Mouse (Mus musculus): ENCODE results near the gene Dzip1l. TPM values are rescaled to one million over a fixed set of nuclear protein-coding genes. Genes with fewer than 3 reads are reported as not detected.

Gene Dzip1l
- polyA plus RNA-seq, 1 experiment from 2014 or later: 21.4 TPM

DNA sequence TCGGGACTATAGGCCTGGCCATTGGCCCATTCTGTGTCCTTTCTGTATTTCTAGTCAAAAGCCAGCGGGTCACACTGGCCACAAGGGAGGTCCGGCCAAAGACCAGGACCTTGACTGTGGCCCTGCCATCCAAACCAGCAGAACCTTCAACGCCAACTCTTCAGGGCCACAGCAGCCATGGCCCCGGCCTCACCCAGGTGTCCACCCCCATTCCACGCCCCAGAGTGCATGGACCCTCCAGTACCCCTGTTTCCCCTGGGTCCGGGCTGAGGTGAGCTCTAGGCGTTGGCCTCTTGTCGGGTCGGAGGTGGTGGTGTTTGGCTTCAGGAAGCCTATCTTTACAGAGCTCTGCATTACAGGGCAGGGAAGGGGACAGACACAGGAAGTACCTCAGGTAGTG lies 33.6 kb downstream of the Dzip1l start:
- ATAC-seq (replicated peaks; ENCODE audit: low FRiP score) (no peak), DNase-seq (ENCODE audit: low spot score) (no peak)
- Histone ChIP-seq H3K36me3 (ENCODE audit: control insufficient read depth, insufficient read depth, low read length) (peaks cover 5% of the 10 kb centered on the region), H3K4me2 (ENCODE audit: low read depth, low read length, severe bottlenecking) (no peak overlapping the region), H3K27ac (ENCODE audit: low read depth, low read length) (no peak overlapping the region), H3K9ac (ENCODE audit: low read length) (no peak overlapping the region), H3K4me3 (ENCODE audit: low read depth, low read length) (no peak overlapping the region), H3K9me3 (ENCODE audit: control insufficient read depth, low read length) (no peaks in the 10 kb centered on the region), H3K27me3 (ENCODE audit: control insufficient read depth, insufficient read depth, low read length) (no peaks in the 10 kb centered on the region), H3K4me1 (replicated peaks; ENCODE audit: control insufficient read depth, insufficient read depth, low read length) (no peaks in the 10 kb centered on the region)
- WGBS: 90% methylated on average over 10 of the region's 10 CpGs

DNA sequence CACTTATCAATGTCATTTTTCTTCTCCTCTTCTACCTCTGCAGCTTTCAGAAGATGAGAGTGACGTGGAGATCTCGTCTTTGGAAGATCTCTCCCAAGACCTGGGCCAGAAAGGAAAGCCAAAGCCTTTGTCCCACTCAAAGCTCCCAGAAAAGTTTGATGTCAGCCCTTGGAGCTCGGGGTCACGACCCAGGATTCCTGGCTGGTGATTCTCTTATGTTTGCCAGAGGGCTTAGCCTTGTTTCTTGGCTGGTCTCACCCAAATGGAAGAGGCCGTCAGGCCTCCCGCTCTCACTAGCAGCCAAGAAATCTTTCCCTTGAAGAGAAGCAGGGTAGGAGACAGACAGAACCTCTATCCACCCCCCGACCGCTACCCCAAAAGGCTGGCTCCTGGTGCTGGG lies 38.3 kb downstream of the Dzip1l start:
- H3K36me3 ChIP-seq (ENCODE audit: control insufficient read depth, insufficient read depth, low read length): peaks cover 15% of the 10 kb centered on the region; the same call in 1 of the 2 replicates
- H3K9me3 ChIP-seq (ENCODE audit: control insufficient read depth, low read length): no peaks in the 10 kb centered on the region; the same call in 1 of the 2 replicates
- DNase-seq (ENCODE audit: low spot score) (no peak), ATAC-seq (replicated peaks; ENCODE audit: low FRiP score) (no peak)
- H3K9ac ChIP-seq (ENCODE audit: low read length): no peak overlapping the region
- H3K4me3 ChIP-seq (ENCODE audit: low read depth, low read length): no peak overlapping the region
- H3K27me3 ChIP-seq (ENCODE audit: control insufficient read depth, insufficient read depth, low read length): no peaks in the 10 kb centered on the region
- no peak overlapping the region for H3K27ac ChIP-seq (ENCODE audit: low read depth, low read length)
- no peaks in the 10 kb centered on the region for H3K4me1 ChIP-seq (replicated peaks; ENCODE audit: control insufficient read depth, insufficient read depth, low read length)
- WGBS: 80% methylated on average over 8 of the region's 8 CpGs
- H3K4me2 ChIP-seq (ENCODE audit: low read depth, low read length, severe bottlenecking): no peak overlapping the region

DNA sequence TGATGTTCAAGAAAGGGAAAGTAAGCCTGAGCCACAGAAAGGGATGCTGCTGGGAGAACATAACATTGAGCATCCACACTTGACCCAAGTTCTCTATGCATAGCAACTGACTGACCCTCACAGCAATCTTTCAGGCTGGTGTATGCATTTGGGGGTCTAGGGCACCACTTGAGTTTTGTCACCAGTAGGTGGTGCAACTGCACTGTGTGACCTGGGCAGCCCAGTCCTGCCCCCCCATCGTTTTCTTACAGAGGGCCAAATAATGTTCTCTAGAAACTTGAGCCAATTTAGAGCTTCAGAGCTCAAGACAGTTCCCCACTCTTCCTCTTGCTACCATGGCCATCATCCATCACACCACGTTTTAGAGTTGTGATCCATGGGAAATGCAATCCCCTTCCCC lies 42.3 kb downstream of the Dzip1l start:
- no peak overlapping the region for H3K27ac ChIP-seq (ENCODE audit: low read depth, low read length)
- H3K27me3 ChIP-seq (ENCODE audit: control insufficient read depth, insufficient read depth, low read length): no peaks in the 10 kb centered on the region
- no peak for DNase-seq (ENCODE audit: low spot score)
- ATAC-seq (replicated peaks; ENCODE audit: low FRiP score): no peak
- 45% methylated on average over 2 of the region's 2 CpGs for WGBS
- H3K9me3 ChIP-seq (ENCODE audit: control insufficient read depth, low read length): no peaks in the 10 kb centered on the region; the same call in 1 of the 2 replicates
- no peaks in the 10 kb centered on the region for H3K4me1 ChIP-seq (replicated peaks; ENCODE audit: control insufficient read depth, insufficient read depth, low read length)
- H3K4me3 ChIP-seq (ENCODE audit: low read depth, low read length): no peak overlapping the region
- H3K4me2 ChIP-seq (ENCODE audit: low read depth, low read length, severe bottlenecking): no peak overlapping the region
- peaks cover 15% of the 10 kb centered on the region; the same call in 1 of the 2 replicates for H3K36me3 ChIP-seq (ENCODE audit: control insufficient read depth, insufficient read depth, low read length)
- no peak overlapping the region for H3K9ac ChIP-seq (ENCODE audit: low read length)

DNA sequence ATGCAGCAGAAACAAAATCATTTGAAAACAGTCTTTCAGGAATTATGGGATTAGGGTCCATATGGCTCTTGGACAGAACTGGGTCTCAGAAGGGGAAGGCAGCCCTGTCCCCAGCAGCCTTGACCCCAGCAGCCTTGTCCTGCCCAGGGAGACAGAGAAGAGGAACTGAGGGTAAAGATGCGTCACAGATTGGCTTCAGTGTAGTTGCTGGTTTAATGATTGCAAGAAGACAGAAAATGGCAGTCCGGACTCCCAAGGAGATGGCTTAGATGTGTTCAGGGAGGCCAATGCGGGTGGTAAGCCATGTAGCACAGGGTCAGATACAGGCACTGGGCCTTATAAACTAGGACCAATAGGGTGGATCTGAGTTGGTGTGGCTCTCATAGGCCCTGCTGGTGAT lies 46.4 kb downstream of the Dzip1l start:
- H3K9ac ChIP-seq (ENCODE audit: low read length): no peak overlapping the region
- WGBS: 92% methylated on average over 3 of the region's 3 CpGs
- DNase-seq (ENCODE audit: low spot score) (no peak), ATAC-seq (replicated peaks; ENCODE audit: low FRiP score) (no peak)
- H3K4me1 ChIP-seq (replicated peaks; ENCODE audit: control insufficient read depth, insufficient read depth, low read length): no peaks in the 10 kb centered on the region
- no peak overlapping the region for H3K27ac ChIP-seq (ENCODE audit: low read depth, low read length)
- no peak overlapping the region for H3K4me3 ChIP-seq (ENCODE audit: low read depth, low read length)
- H3K27me3 ChIP-seq (ENCODE audit: control insufficient read depth, insufficient read depth, low read length): no peaks in the 10 kb centered on the region
- H3K36me3 ChIP-seq (ENCODE audit: control insufficient read depth, insufficient read depth, low read length): no peaks in the 10 kb centered on the region
- H3K4me2 ChIP-seq (ENCODE audit: low read depth, low read length, severe bottlenecking): no peak overlapping the region
- H3K9me3 ChIP-seq (ENCODE audit: control insufficient read depth, low read length): no peaks in the 10 kb centered on the region

DNA sequence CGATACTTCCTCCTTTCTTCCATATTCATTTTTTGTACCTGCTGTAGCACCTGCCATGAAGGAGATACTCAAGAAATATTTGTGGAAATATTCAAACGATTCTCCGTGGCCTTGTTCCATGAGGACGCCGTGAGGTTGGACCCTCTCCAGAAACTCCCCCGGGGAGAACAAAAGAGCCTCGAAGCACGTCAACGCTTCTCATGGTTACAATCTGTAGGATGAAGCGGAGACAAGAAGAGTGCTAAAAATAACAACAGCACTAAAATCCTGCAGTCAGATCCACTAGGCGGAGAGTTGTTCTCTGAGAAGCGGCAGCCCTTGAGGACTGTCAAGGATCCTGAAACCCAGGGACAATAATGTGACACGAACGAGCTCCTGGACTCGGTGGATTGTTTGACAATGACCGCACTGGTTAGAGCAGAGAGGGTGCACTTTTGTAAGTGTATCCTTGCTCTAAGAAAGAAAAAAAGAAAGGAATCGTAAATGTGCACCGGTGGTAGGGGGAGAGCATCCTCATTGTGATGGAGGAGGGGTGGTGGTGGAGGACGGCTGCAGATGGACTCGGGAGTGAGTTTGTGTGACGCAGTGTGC lies 52.8 kb downstream of the Dzip1l start:
- Histone ChIP-seq H3K36me3 (ENCODE audit: control insufficient read depth, insufficient read depth, low read length) (no peaks in the 10 kb centered on the region), H3K27ac (ENCODE audit: low read depth, low read length) (no peak overlapping the region), H3K4me1 (replicated peaks; ENCODE audit: control insufficient read depth, insufficient read depth, low read length) (no peaks in the 10 kb centered on the region), H3K4me3 (ENCODE audit: low read depth, low read length) (no peak overlapping the region), H3K27me3 (ENCODE audit: control insufficient read depth, insufficient read depth, low read length) (no peaks in the 10 kb centered on the region), H3K9me3 (ENCODE audit: control insufficient read depth, low read length) (no peaks in the 10 kb centered on the region), H3K9ac (ENCODE audit: low read length) (no peak overlapping the region), H3K4me2 (ENCODE audit: low read depth, low read length, severe bottlenecking) (no peak overlapping the region)
- DNase-seq (ENCODE audit: low spot score) (no peak), ATAC-seq (replicated peaks; ENCODE audit: low FRiP score) (no peak)
- 91% methylated on average over 21 of the region's 21 CpGs for WGBS

DNA sequence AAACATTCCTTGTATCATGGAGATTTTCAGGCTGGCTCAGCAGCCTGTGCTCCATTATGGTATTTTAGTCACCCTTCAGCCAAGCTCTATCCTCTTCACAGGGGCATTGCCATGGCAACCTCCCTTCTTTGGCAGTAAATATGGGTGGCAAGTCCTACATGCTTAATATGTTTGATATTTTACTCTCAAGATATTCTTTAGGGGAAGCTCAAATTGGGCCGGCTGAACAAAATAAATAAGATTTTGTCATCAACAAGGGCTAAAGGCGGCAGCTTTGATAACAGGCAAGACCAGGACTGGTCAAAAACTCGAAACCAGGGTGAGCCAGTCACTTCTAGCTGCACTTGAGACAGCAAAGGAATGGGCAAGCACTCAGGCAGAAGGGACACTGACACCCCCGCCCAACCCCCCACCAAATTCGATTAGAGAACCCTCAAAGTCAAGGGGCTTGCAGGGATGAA lies 55.8 kb downstream of the Dzip1l start:
- Histone ChIP-seq H3K27ac (ENCODE audit: low read depth, low read length) (no peak overlapping the region), H3K36me3 (ENCODE audit: control insufficient read depth, insufficient read depth, low read length) (no peaks in the 10 kb centered on the region), H3K4me2 (ENCODE audit: low read depth, low read length, severe bottlenecking) (no peak overlapping the region), H3K9me3 (ENCODE audit: control insufficient read depth, low read length) (no peaks in the 10 kb centered on the region), H3K4me3 (ENCODE audit: low read depth, low read length) (no peak overlapping the region), H3K9ac (ENCODE audit: low read length) (no peak overlapping the region), H3K4me1 (replicated peaks; ENCODE audit: control insufficient read depth, insufficient read depth, low read length) (no peaks in the 10 kb centered on the region), H3K27me3 (ENCODE audit: control insufficient read depth, insufficient read depth, low read length) (no peaks in the 10 kb centered on the region)
- DNase-seq (ENCODE audit: low spot score) (no peak), ATAC-seq (replicated peaks; ENCODE audit: low FRiP score) (no peak)
- 78% methylated on average over 5 of the region's 5 CpGs for WGBS

DNA sequence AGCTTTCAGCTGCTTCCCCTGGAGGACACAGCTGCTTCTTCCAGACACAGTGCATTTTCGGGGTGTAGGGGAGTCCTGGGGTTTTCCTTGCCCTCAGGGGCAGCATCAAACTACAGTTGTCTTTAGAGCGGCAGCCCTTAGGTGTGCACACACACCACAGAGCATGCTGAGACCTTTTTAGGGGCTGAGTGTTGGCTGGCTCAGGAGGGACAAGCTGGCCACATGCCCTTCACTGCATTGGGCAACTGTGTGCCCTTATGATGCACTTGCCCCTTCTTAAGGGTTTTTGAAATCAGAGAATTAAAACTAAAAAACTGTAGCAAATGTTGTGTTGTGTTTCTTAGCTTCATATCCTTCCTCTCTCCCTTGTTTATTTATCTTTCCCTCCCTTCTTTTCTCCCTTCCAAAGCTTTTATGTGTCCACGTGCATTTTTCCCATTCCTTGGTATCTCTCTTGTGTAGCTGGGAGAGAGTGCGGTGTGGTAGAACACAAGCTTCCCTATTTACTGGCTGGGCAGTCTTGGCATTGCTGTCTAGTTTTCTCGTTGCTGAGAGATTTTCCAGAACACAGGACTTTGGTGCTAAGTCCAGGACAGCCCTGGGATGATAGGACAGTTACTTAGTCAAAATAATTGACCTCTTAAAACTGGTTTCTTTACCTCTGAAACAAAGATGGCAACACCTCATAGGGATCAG lies 56.4 kb downstream of the Dzip1l start:
- Histone ChIP-seq H3K27me3 (ENCODE audit: control insufficient read depth, insufficient read depth, low read length) (no peaks in the 10 kb centered on the region), H3K4me2 (ENCODE audit: low read depth, low read length, severe bottlenecking) (no peak overlapping the region), H3K27ac (ENCODE audit: low read depth, low read length) (no peak overlapping the region), H3K36me3 (ENCODE audit: control insufficient read depth, insufficient read depth, low read length) (no peaks in the 10 kb centered on the region), H3K9me3 (ENCODE audit: control insufficient read depth, low read length) (no peaks in the 10 kb centered on the region), H3K9ac (ENCODE audit: low read length) (no peak overlapping the region), H3K4me3 (ENCODE audit: low read depth, low read length) (no peak overlapping the region), H3K4me1 (replicated peaks; ENCODE audit: control insufficient read depth, insufficient read depth, low read length) (no peaks in the 10 kb centered on the region)
- 82% methylated on average over 5 of the region's 5 CpGs for whole genome bisulfite sequencing
- DNase-seq (ENCODE audit: low spot score): no peak
- no peak for ATAC-seq (replicated peaks; ENCODE audit: low FRiP score)

DNA sequence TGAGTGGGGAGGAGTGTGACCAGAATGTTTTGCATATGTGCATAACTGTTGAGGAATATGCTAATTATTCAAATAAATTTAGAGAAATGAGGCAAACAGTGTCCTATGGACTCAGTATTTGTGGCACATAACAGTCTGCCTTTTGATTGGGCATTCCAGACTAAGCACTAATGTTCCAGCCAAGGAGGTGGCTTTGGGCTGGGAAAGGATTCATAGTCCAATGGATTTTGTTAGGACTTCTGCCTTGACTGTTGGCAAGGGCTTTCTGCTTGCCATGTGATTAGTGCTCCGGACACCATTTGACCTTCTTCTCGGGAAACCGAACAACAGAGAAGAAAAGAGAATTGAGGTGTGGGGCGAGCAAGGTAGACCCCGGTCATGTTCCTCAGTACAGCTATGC lies 60.5 kb downstream of the Dzip1l start:
- WGBS: 92% methylated on average over 5 of the region's 5 CpGs
- H3K9me3 ChIP-seq (ENCODE audit: control insufficient read depth, low read length): no peaks in the 10 kb centered on the region
- no peaks in the 10 kb centered on the region for H3K4me1 ChIP-seq (replicated peaks; ENCODE audit: control insufficient read depth, insufficient read depth, low read length)
- H3K36me3 ChIP-seq (ENCODE audit: control insufficient read depth, insufficient read depth, low read length): no peaks in the 10 kb centered on the region
- ATAC-seq (replicated peaks; ENCODE audit: low FRiP score) (no peak), DNase-seq (ENCODE audit: low spot score) (no peak)
- no peak overlapping the region for H3K27ac ChIP-seq (ENCODE audit: low read depth, low read length)
- no peak overlapping the region for H3K4me3 ChIP-seq (ENCODE audit: low read depth, low read length)
- H3K9ac ChIP-seq (ENCODE audit: low read length): no peak overlapping the region
- H3K4me2 ChIP-seq (ENCODE audit: low read depth, low read length, severe bottlenecking): no peak overlapping the region
- no peaks in the 10 kb centered on the region for H3K27me3 ChIP-seq (ENCODE audit: control insufficient read depth, insufficient read depth, low read length)

DNA sequence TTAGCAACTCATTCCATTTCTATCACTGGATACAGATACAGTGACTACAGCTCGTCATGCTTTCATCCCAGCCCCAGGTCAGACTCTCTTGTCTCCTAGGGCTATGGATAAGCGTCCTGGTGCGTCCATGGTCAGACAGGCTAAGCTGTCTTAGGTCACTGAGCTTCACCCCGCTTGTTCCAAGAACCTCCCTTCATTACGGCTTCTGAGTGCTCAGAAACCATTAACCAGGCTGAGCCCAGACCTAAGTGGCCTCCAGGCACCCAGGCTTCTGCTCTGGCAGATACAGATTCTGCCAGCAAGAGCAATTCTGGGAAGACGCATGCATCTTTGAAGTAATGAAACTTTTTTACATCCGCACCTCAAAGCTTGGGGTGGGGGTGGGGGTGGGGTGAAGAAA lies 61.1 kb downstream of the Dzip1l start:
- Histone ChIP-seq H3K9me3 (ENCODE audit: control insufficient read depth, low read length) (no peaks in the 10 kb centered on the region), H3K4me2 (ENCODE audit: low read depth, low read length, severe bottlenecking) (no peak overlapping the region), H3K27me3 (ENCODE audit: control insufficient read depth, insufficient read depth, low read length) (no peaks in the 10 kb centered on the region), H3K27ac (ENCODE audit: low read depth, low read length) (no peak overlapping the region), H3K4me1 (replicated peaks; ENCODE audit: control insufficient read depth, insufficient read depth, low read length) (no peaks in the 10 kb centered on the region), H3K36me3 (ENCODE audit: control insufficient read depth, insufficient read depth, low read length) (no peaks in the 10 kb centered on the region), H3K4me3 (ENCODE audit: low read depth, low read length) (no peak overlapping the region), H3K9ac (ENCODE audit: low read length) (no peak overlapping the region)
- DNase-seq (ENCODE audit: low spot score) (no peak), ATAC-seq (replicated peaks; ENCODE audit: low FRiP score) (no peak)
- 87% methylated on average over 7 of the region's 7 CpGs for WGBS
